In genomic region chr1:173733219-173733618, GRCm38 (mm10) we compare ENCODE assay signal across 16 mouse cellular contexts. TPM values are rescaled to one million over a fixed set of nuclear protein-coding genes. Genes with fewer than 3 reads are reported as not detected.
A peak's percentile ranks its signal among the peaks of the same experiment; 100 is the strongest.
DNase-seq lines count a peak whose midpoint lies in the region; ATAC-seq lines count a peak whose summit lies in the region.
"Had no signal": no experiment of that assay in that cellular context is flagged by ENCODE, and none has a peak within 500 bp of the region (broad histone marks: within the 10 kb centered on the region; RNA-seq: fewer than 3 reads in every experiment).

No protein-coding gene starts in this region.

- no peaks in the 10 kb centered on the region for H3K4me1 ChIP-seq in kidney, embryonic 15.5 days
- H3K4me1 ChIP-seq in limb, embryonic 11.5 days (ENCODE audit: control insufficient read depth, insufficient read depth, low read length), result no peaks in the 10 kb centered on the region

- peak; percentile 21 for DNase-seq in adrenal gland, postnatal 14 days
- DNase-seq in adrenal gland, postnatal 4 days (ENCODE audit: low spot score in 2 of 2), result no peak
- DNase-seq in kidney, adult 9 months, result no peak
- DNase-seq in embryo, embryonic 10 days (ENCODE audit: low spot score), result peak; percentile 41
- peak; percentile 37 for DNase-seq in limb, embryonic 11.5 days (ENCODE audit: low spot score)
- no peak for DNase-seq in urinary bladder, adult 2 months (ENCODE audit: low spot score)
- no peak for DNase-seq in left cerebral cortex, adult 9 months (ENCODE audit: low spot score in 2 of 2)
- DNase-seq: lung, postnatal 10 days; midbrain, embryonic 14.5 days; spleen, adult 18-20 months; thymus, postnatal 36 days had no signal

- 13% methylated on average over 7 of the region's 7 CpGs for WGBS in kidney, embryonic 15.5 days
- 27% methylated on average over 7 of the region's 7 CpGs for WGBS in limb, embryonic 11.5 days

- H3K27me3 ChIP-seq in kidney, embryonic 15.5 days, result no peaks in the 10 kb centered on the region
- H3K27me3 ChIP-seq in limb, embryonic 11.5 days (ENCODE audit: control insufficient read depth, insufficient read depth, low read length), result no peaks in the 10 kb centered on the region

- H3K36me3 ChIP-seq in kidney, embryonic 15.5 days, result no peaks in the 10 kb centered on the region
- no peaks in the 10 kb centered on the region for H3K36me3 ChIP-seq in limb, embryonic 11.5 days (ENCODE audit: control insufficient read depth, insufficient read depth, low read length)

- H3K9ac ChIP-seq in kidney, embryonic 15.5 days, result no peak overlapping the region
- H3K9ac ChIP-seq in limb, embryonic 11.5 days (ENCODE audit: low read length), result no peak overlapping the region

- peak; percentile 86 for ATAC-seq in kidney, embryonic 15.5 days (replicated peaks; ENCODE audit: low FRiP score)
- ATAC-seq in limb, embryonic 11.5 days (ENCODE audit: insufficient number of reproducible peaks, low FRiP score, low TSS enrichment, low read depth), result peak; percentile 72; the same call in 1 of the 2 replicates
- ATAC-seq: forebrain, embryonic 14.5 days; inflammation-experienced regulatory T-cells, adult 6 months had no signal

- no peak overlapping the region for H3K4me3 ChIP-seq in kidney, embryonic 15.5 days (replicated peaks)
- H3K4me3 ChIP-seq in limb, embryonic 11.5 days (ENCODE audit: low read depth, low read length), result no peak overlapping the region
- H3K4me3 ChIP-seq: left cerebral cortex, adult 2 months had no signal

- no peak overlapping the region for H3K27ac ChIP-seq in kidney, embryonic 15.5 days
- no peak overlapping the region for H3K27ac ChIP-seq in limb, embryonic 11.5 days (replicated peaks; ENCODE audit: low read depth, low read length)
- H3K27ac ChIP-seq: left cerebral cortex, adult 2 months had no signal

- no peak overlapping the region for H3K4me2 ChIP-seq in kidney, embryonic 15.5 days
- no peak overlapping the region for H3K4me2 ChIP-seq in limb, embryonic 11.5 days (ENCODE audit: low read depth, severe bottlenecking)

- no peaks in the 10 kb centered on the region for H3K9me3 ChIP-seq in kidney, embryonic 15.5 days (replicated peaks)
- H3K9me3 ChIP-seq in limb, embryonic 11.5 days (ENCODE audit: control insufficient read depth, low read length), result no peaks in the 10 kb centered on the region

RNA-seq across cellular contexts. Expression of gene Ifi207, which starts 8.3 kb away (rescaled TPM):
- 3.6 and 6.6 TPM in 2 replicates for total RNA-seq in adrenal gland, postnatal 14 days (2021)
- total RNA-seq in adrenal gland, postnatal 4 days (2021), result 1 to 10 TPM; 2.6 to 2.8 TPM
- 0.86 and 1.0 TPM in 2 replicates for polyA plus RNA-seq in kidney, embryonic 15.5 days (2015; fragmentation: Nextera tagmentation; extraction: Ambion mirVana)
- polyA plus RNA-seq in limb, embryonic 11.5 days (2014; fragmentation: Nextera tagmentation; extraction: Ambion mirVana), result 0.48 and 0.57 TPM in 2 replicates
- polyA plus RNA-seq in urinary bladder, adult 2 months (2012; rRNA removed), result 9.0 and 11.8 TPM in 2 replicates
- polyA plus RNA-seq: neural tube, embryonic 14.5 days had no signal

RNA-seq across cellular contexts. Expression of gene Ifi204, which starts 33.5 kb away (rescaled TPM):
- total RNA-seq in adrenal gland, postnatal 14 days (2021), result 3.6 and 6.3 TPM in 2 replicates
- 1 to 10 TPM; 3.1 to 3.6 TPM for total RNA-seq in adrenal gland, postnatal 4 days (2021)
- polyA plus RNA-seq in kidney, embryonic 15.5 days (2015; fragmentation: Nextera tagmentation; extraction: Ambion mirVana), result 1.9 and 2.0 TPM in 2 replicates
- 0.09 and 0.89 TPM in 2 replicates for polyA plus RNA-seq in limb, embryonic 11.5 days (2014; fragmentation: Nextera tagmentation; extraction: Ambion mirVana)
- polyA plus RNA-seq in urinary bladder, adult 2 months (2012; rRNA removed), result 7.9 and 8.0 TPM in 2 replicates

RNA-seq across cellular contexts. Expression of gene Ifi208, which starts 59.7 kb away (rescaled TPM):
- 0.52 and 4.5 TPM in 2 replicates for total RNA-seq in adrenal gland, postnatal 14 days (2021)
- total RNA-seq in adrenal gland, postnatal 4 days (2021), result under 1 TPM; 0.28 to 0.65 TPM
- not detected in 2 replicates for polyA plus RNA-seq in kidney, embryonic 15.5 days (2015; fragmentation: Nextera tagmentation; extraction: Ambion mirVana)
- not detected in 2 replicates for polyA plus RNA-seq in limb, embryonic 11.5 days (2014; fragmentation: Nextera tagmentation; extraction: Ambion mirVana)
- polyA plus RNA-seq in urinary bladder, adult 2 months (2012; rRNA removed), result 0.07 and 0.12 TPM in 2 replicates
- total RNA-seq: left cerebral cortex, adult 2 months had no signal
- polyA plus RNA-seq: forebrain, embryonic 14.5 days; midbrain, embryonic 14.5 days; neural tube, embryonic 14.5 days had no signal

Comparison
In these comparisons a context has a peak if more than half of its experiments do, and no peak if none do; other contexts are left out.
1. DNase-seq: peak in adrenal gland, postnatal 14 days (single experiment), embryo, embryonic 10 days (single experiment) and limb, embryonic 11.5 days (single experiment); none in adrenal gland, postnatal 4 days (0 of 2), kidney, adult 9 months (single experiment), urinary bladder, adult 2 months (single experiment) and left cerebral cortex, adult 9 months (0 of 2).